Mouse (Mus musculus) G1E (cell line): ENCODE results near the gene Chmp4b.

Experiments used
- CTCF ChIP-seq: IDR thresholded peaks from 2 replicates; pipeline ENCODE4 v1.5.1; 2012; ENCODE audit warnings: low read depth, low read length, inconsistent platforms, mixed read lengths
- GATA2 ChIP-seq: IDR thresholded peaks from 2 replicates; pipeline ENCODE4 v1.6.1; 2012; ENCODE audit warnings: low read depth, low read length, inconsistent platforms, borderline replicate concordance
- TAL1 ChIP-seq: conservative IDR thresholded peaks from 2 replicates; pipeline ENCODE4 v1.6.1; 2012; ENCODE audit warnings: low read depth, low read length, inconsistent platforms, mixed read lengths

GRCm38 (mm10) chr2:154685772-154686171, 34.3 kb downstream of the Chmp4b start:
- no peak for TF ChIP-seq TAL1
- no peak for TF ChIP-seq CTCF
- no peak for TF ChIP-seq GATA2
